ENCODE assay signal across 9 mouse cellular contexts in genomic region chr4:138272011-138272997, GRCm38 (mm10). TPM values are rescaled to one million over a fixed set of nuclear protein-coding genes. Genes with fewer than 3 reads are reported as not detected.
DNase-seq lines count a peak whose midpoint lies in the region; ATAC-seq and TF ChIP-seq lines count a peak whose summit lies in the region.
"Had no signal": no experiment of that assay in that cellular context is flagged by ENCODE, and none has a peak within 500 bp of the region (broad histone marks: within the 10 kb centered on the region; RNA-seq: fewer than 3 reads in every experiment).

No protein-coding gene starts in this region.

- H3K4me3 ChIP-seq in heart, postnatal 0 days (ENCODE audit: low read depth, low read length): no peak overlapping the region
- H3K4me3 ChIP-seq in lung, embryonic 14.5 days (ENCODE audit: low read depth, low read length): no peak overlapping the region
- H3K4me3 ChIP-seq: embryonic facial prominence, embryonic 12.5 days had no signal

- no peak for TF ChIP-seq EP300 in heart, postnatal 0 days (IDR thresholded peaks at IDR 0.05; ENCODE audit: low read depth)

- no peaks in the 10 kb centered on the region for H3K4me1 ChIP-seq in heart, postnatal 0 days (ENCODE audit: control insufficient read depth, insufficient read depth)
- H3K4me1 ChIP-seq in lung, embryonic 14.5 days (ENCODE audit: insufficient read depth): peaks cover 11% of the 10 kb centered on the region
- H3K4me1 ChIP-seq: embryonic facial prominence, embryonic 12.5 days had no signal

- H3K36me3 ChIP-seq in heart, postnatal 0 days (replicated peaks; ENCODE audit: control insufficient read depth, insufficient read depth, low read length): no peaks in the 10 kb centered on the region
- H3K36me3 ChIP-seq in lung, embryonic 14.5 days (ENCODE audit: insufficient read depth): no peaks in the 10 kb centered on the region
- H3K36me3 ChIP-seq: embryonic facial prominence, embryonic 12.5 days had no signal

- no peaks in the 10 kb centered on the region for H3K9me3 ChIP-seq in heart, postnatal 0 days (replicated peaks; ENCODE audit: control insufficient read depth, low read length)
- H3K9me3 ChIP-seq in lung, embryonic 14.5 days (ENCODE audit: low read depth, low read length): no peaks in the 10 kb centered on the region
- H3K9me3 ChIP-seq: embryonic facial prominence, embryonic 12.5 days had no signal

- WGBS in heart, postnatal 0 days: 47% methylated on average over 14 of the region's 14 CpGs
- 33% methylated on average over 14 of the region's 14 CpGs for WGBS in lung, embryonic 14.5 days

- peak; percentile 41 for DNase-seq in gastrocnemius, postnatal 14 days
- no peak for DNase-seq in gastrocnemius, postnatal 36 days
- DNase-seq in MN1 (ENCODE audit: low spot score): peak; percentile 52
- peak; percentile 15 for DNase-seq in heart, postnatal 0 days (ENCODE audit: low spot score)
- DNase-seq in lung, embryonic 14.5 days: peak; percentile 99
- DNase-seq in adrenal gland, adult 8-10 months: no peak
- no peak for DNase-seq in cerebellum, postnatal 14 days
- DNase-seq in natural killer cell, adult 2 months (ENCODE audit: low spot score in 2 of 2): no peak

- no peak overlapping the region for H3K27ac ChIP-seq in heart, postnatal 0 days (ENCODE audit: low read depth)
- peak overlapping the region; percentile 51; the same call in 1 of the 2 replicates for H3K27ac ChIP-seq in lung, embryonic 14.5 days (ENCODE audit: low read depth)
- H3K27ac ChIP-seq: embryonic facial prominence, embryonic 12.5 days had no signal

- no peak overlapping the region for H3K9ac ChIP-seq in heart, postnatal 0 days (replicated peaks; ENCODE audit: low read depth, low read length)
- no peak overlapping the region for H3K9ac ChIP-seq in lung, embryonic 14.5 days
- H3K9ac ChIP-seq: embryonic facial prominence, embryonic 12.5 days had no signal

- intact Hi-C loops in gastrocnemius, postnatal 14 days (cut with DNase I; ENCODE audit: low total_unique reads): no loop called here
- intact Hi-C loops in gastrocnemius, postnatal 36 days (cut with DNase I): no loop called here

- TF ChIP-seq CTCF in heart, postnatal 0 days (IDR thresholded peaks at IDR 0.05; ENCODE audit: low read depth): no peak
- no peak; the same call in 1 of the 2 replicates for TF ChIP-seq CTCF in lung, embryonic 14.5 days (IDR thresholded peaks at IDR 0.05; ENCODE audit: low read depth)

- H3K27me3 ChIP-seq in heart, postnatal 0 days (ENCODE audit: control insufficient read depth, insufficient read depth, low read length): no peaks in the 10 kb centered on the region
- H3K27me3 ChIP-seq in lung, embryonic 14.5 days (ENCODE audit: insufficient read depth, low read length): no peaks in the 10 kb centered on the region
- H3K27me3 ChIP-seq: embryonic facial prominence, embryonic 12.5 days had no signal

- no peak overlapping the region for H3K4me2 ChIP-seq in heart, postnatal 0 days (ENCODE audit: low read depth, low read length)
- peak overlapping the region; percentile 7; the same call in 1 of the 2 replicates for H3K4me2 ChIP-seq in lung, embryonic 14.5 days
- H3K4me2 ChIP-seq: embryonic facial prominence, embryonic 12.5 days had no signal

- ATAC-seq in heart, postnatal 0 days (ENCODE audit: insufficient read depth, low read depth): peak; percentile 50
- ATAC-seq in lung, embryonic 14.5 days (ENCODE audit: insufficient read depth): peak; percentile 97

RNA-seq across cellular contexts. Expression of gene Kif17, which starts 22.1 kb away (rescaled TPM):
- not detected for total RNA-seq in gastrocnemius, postnatal 14 days (2021)
- not detected for total RNA-seq in gastrocnemius, postnatal 36 days (2021)
- 0.08 and 0.11 TPM in 2 replicates for total RNA-seq in heart, postnatal 0 days (2014; rRNA removed; ENCODE audit: low replicate concordance)
- polyA plus RNA-seq in heart, postnatal 0 days (2015; fragmentation: Nextera tagmentation; extraction: Ambion mirVana): 0.11 and 0.14 TPM in 2 replicates
- polyA plus RNA-seq in lung, embryonic 14.5 days (2014; fragmentation: Nextera tagmentation; extraction: Ambion mirVana): 2.2 and 2.5 TPM in 2 replicates
- total RNA-seq in adrenal gland, adult 8-10 months (2022): 1 to 10 TPM; 3.1 to 6.3 (median 4.0) TPM

RNA-seq across cellular contexts. Expression of gene Sh2d5, which starts 22.1 kb away (rescaled TPM):
- not detected for total RNA-seq in gastrocnemius, postnatal 14 days (2021)
- under 1 TPM; 0.08 to 0.12 TPM for total RNA-seq in gastrocnemius, postnatal 36 days (2021)
- 1.4 TPM in 1 of 2 replicates, not detected in the other for total RNA-seq in heart, postnatal 0 days (2014; rRNA removed; ENCODE audit: low replicate concordance)
- 0.07 and 0.18 TPM in 2 replicates for polyA plus RNA-seq in heart, postnatal 0 days (2015; fragmentation: Nextera tagmentation; extraction: Ambion mirVana)
- 0.36 and 0.41 TPM in 2 replicates for polyA plus RNA-seq in lung, embryonic 14.5 days (2014; fragmentation: Nextera tagmentation; extraction: Ambion mirVana)
- 1 to 10 TPM; 2.5 to 4.7 (median 3.4) TPM for total RNA-seq in adrenal gland, adult 8-10 months (2022)

RNA-seq across cellular contexts. Expression of gene Ddost, which starts 32.2 kb away (rescaled TPM):
- 10 to 100 TPM; 51.0 to 59.3 TPM for total RNA-seq in gastrocnemius, postnatal 14 days (2021)
- total RNA-seq in gastrocnemius, postnatal 36 days (2021): 10 to 100 TPM; 31.3 to 31.8 TPM
- total RNA-seq in heart, postnatal 0 days (2014; rRNA removed; ENCODE audit: low replicate concordance): 163 and 216 TPM in 2 replicates
- 146 and 150 TPM in 2 replicates for polyA plus RNA-seq in heart, postnatal 0 days (2015; fragmentation: Nextera tagmentation; extraction: Ambion mirVana)
- polyA plus RNA-seq in lung, embryonic 14.5 days (2014; fragmentation: Nextera tagmentation; extraction: Ambion mirVana): 371 and 379 TPM in 2 replicates
- 100 to 1,000 TPM; 138 to 154 (median 143) TPM for total RNA-seq in adrenal gland, adult 8-10 months (2022)

RNA-seq across cellular contexts. Expression of gene Pink1, which starts 53.8 kb away (rescaled TPM):
- total RNA-seq in gastrocnemius, postnatal 14 days (2021): 100 to 1,000 TPM; 259 to 277 TPM
- 100 to 1,000 TPM; 452 to 656 TPM for total RNA-seq in gastrocnemius, postnatal 36 days (2021)
- 302 and 330 TPM in 2 replicates for total RNA-seq in heart, postnatal 0 days (2014; rRNA removed; ENCODE audit: low replicate concordance)
- 152 and 159 TPM in 2 replicates for polyA plus RNA-seq in heart, postnatal 0 days (2015; fragmentation: Nextera tagmentation; extraction: Ambion mirVana)
- 22.2 and 25.1 TPM in 2 replicates for polyA plus RNA-seq in lung, embryonic 14.5 days (2014; fragmentation: Nextera tagmentation; extraction: Ambion mirVana)
- total RNA-seq in adrenal gland, adult 8-10 months (2022): 100 to 1,000 TPM; 172 to 218 (median 206) TPM

RNA-seq across cellular contexts. Expression of gene Hp1bp3, which starts 56.2 kb away (rescaled TPM):
- 10 to 100 TPM; 49.4 to 49.6 TPM for total RNA-seq in gastrocnemius, postnatal 14 days (2021)
- 10 to 100 TPM; 46.7 to 52.0 TPM for total RNA-seq in gastrocnemius, postnatal 36 days (2021)
- 62.4 and 97.0 TPM in 2 replicates for total RNA-seq in heart, postnatal 0 days (2014; rRNA removed; ENCODE audit: low replicate concordance)
- polyA plus RNA-seq in heart, postnatal 0 days (2015; fragmentation: Nextera tagmentation; extraction: Ambion mirVana): 78.1 and 80.9 TPM in 2 replicates
- polyA plus RNA-seq in lung, embryonic 14.5 days (2014; fragmentation: Nextera tagmentation; extraction: Ambion mirVana): 172 and 179 TPM in 2 replicates
- total RNA-seq in adrenal gland, adult 8-10 months (2022): 100 to 1,000 TPM; 228 to 267 (median 252) TPM

Comparison
In these comparisons a context has a peak if more than half of its experiments do, and no peak if none do; other contexts are left out.
1. DNase-seq: peak in gastrocnemius, postnatal 14 days (single experiment), MN1 (single experiment), heart, postnatal 0 days (single experiment) and lung, embryonic 14.5 days (single experiment); none in gastrocnemius, postnatal 36 days (0 of 2), adrenal gland, adult 8-10 months (single experiment), cerebellum, postnatal 14 days (0 of 2) and natural killer cell, adult 2 months (0 of 2).